Mouse (Mus musculus) cerebral cortex, adult 2 months (tissue): ENCODE measurements around the gene Etv4.

ENCODE experiments used
- WGBS: fragments of 180-500 bp; shearing (Covaris S2); methylation state at CpG from one replicate; pipeline ENCODE4 v1.1.7; 2018; 5-methylcytosine and 5-hydroxymethylcytosine counted together

Etv4 gene

GRCm38 (mm10) chr11:101784488-101785142 lies 556 bp downstream of the Etv4 start:
- under 1% methylated on average over 55 of the region's 67 CpGs for WGBS

- 7% methylated on average over 19 of the region's 19 CpGs for whole genome bisulfite sequencing
Measured at GRCm38 (mm10) chr11:101784072-101784471, 1.1 kb downstream of the Etv4 start.

GRCm38 (mm10) chr11:101783584-101783983 lies 1.6 kb downstream of the Etv4 start:
- 27% methylated on average over 9 of the region's 9 CpGs for WGBS

GRCm38 (mm10) chr11:101783135-101783534 lies 2.0 kb downstream of the Etv4 start:
- WGBS = 53% methylated on average over 1 of the region's 1 CpGs

- 83% methylated on average over 4 of the region's 4 CpGs for WGBS
Measured at GRCm38 (mm10) chr11:101776846-101777245, 8.3 kb downstream of the Etv4 start.

- 8% methylated on average over 16 of the region's 16 CpGs for WGBS
Measured at GRCm38 (mm10) chr11:101772449-101772848, 12.7 kb downstream of the Etv4 start.

- WGBS = 30% methylated on average over 5 of the region's 5 CpGs
Measured at GRCm38 (mm10) chr11:101772027-101772426, 13.1 kb downstream of the Etv4 start.

- WGBS = 88% methylated on average over 12 of the region's 12 CpGs
Measured at GRCm38 (mm10) chr11:101770266-101770665, 14.9 kb downstream of the Etv4 start.

GRCm38 (mm10) chr11:101768721-101769120 lies 16.4 kb downstream of the Etv4 start:
- whole genome bisulfite sequencing = 75% methylated on average over 6 of the region's 6 CpGs

GRCm38 (mm10) chr11:101767326-101767725 lies 17.8 kb downstream of the Etv4 start:
- 56% methylated on average over 5 of the region's 5 CpGs for WGBS

- WGBS = 89% methylated on average over 8 of the region's 8 CpGs
Measured at GRCm38 (mm10) chr11:101764546-101764945, 20.6 kb downstream of the Etv4 start.

GRCm38 (mm10) chr11:101763723-101764122 lies 21.4 kb downstream of the Etv4 start:
- WGBS = 33% methylated on average over 7 of the region's 7 CpGs

GRCm38 (mm10) chr11:101759530-101759929 lies 25.6 kb downstream of the Etv4 start:
- WGBS = 88% methylated on average over 3 of the region's 3 CpGs

GRCm38 (mm10) chr11:101758431-101758830 lies 26.7 kb downstream of the Etv4 start:
- WGBS = 49% methylated on average over 5 of the region's 5 CpGs

GRCm38 (mm10) chr11:101757366-101757765 lies 27.8 kb downstream of the Etv4 start:
- 64% methylated on average over 8 of the region's 8 CpGs for WGBS

GRCm38 (mm10) chr11:101756616-101757015 lies 28.6 kb downstream of the Etv4 start:
- 54% methylated on average over 8 of the region's 8 CpGs for WGBS

- WGBS = 26% methylated on average over 9 of the region's 9 CpGs
Measured at GRCm38 (mm10) chr11:101733596-101733995, 51.6 kb downstream of the Etv4 start.

GRCm38 (mm10) chr11:101732518-101733440 lies 52.4 kb downstream of the Etv4 start, which contains the start of gene Dhx8:
Gene Dhx8 (plus strand): TSS chr11:101732919.
- under 1% methylated on average over 51 of the region's 51 CpGs for WGBS

GRCm38 (mm10) chr11:101729308-101729707 lies 55.9 kb downstream of the Etv4 start:
- 70% methylated on average over 3 of the region's 3 CpGs for WGBS

- WGBS = 60% methylated on average over 2 of the region's 2 CpGs
Measured at GRCm38 (mm10) chr11:101726765-101727164, 58.4 kb downstream of the Etv4 start.

- WGBS = 62% methylated on average over 8 of the region's 8 CpGs
Measured at GRCm38 (mm10) chr11:101725043-101725442, 60.1 kb downstream of the Etv4 start.

GRCm38 (mm10) chr11:101719986-101720520 lies 65.1 kb downstream of the Etv4 start:
- 77% methylated on average over 21 of the region's 21 CpGs for WGBS
